Mouse (Mus musculus): Measurements from ENCODE around the gene Stag1.

DNA sequence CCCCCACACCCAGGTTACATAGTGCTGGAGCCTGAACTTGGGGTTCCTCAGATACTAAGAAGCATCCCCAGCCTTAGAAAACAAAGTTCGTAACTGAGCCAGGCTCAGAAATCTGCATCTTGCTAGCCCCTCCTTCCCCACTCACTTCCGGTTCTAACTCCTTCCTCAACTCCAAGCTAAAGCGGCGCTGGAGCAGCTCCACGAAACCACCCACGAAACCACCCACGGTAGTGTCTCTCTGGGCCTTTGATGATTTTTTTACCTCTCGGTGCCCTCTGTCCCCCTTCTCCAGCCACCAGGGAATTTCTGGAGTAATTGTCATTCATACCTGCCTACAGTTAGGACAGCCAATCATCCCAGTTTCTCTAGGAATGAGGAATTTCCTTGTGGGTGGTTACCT is at the start of gene Stag1:
- no peak for TF ChIP-seq POLR2A (IDR thresholded peaks at IDR 0.05; ENCODE audit: insufficient read depth, low read depth, low read length)
- TF ChIP-seq CTCF (IDR thresholded peaks at IDR 0.05; ENCODE audit: insufficient read depth, low read depth, low read length), result no peak

All from olfactory bulb, adult 2 months (tissue).